Mouse (Mus musculus): ENCODE results near the gene Nfatc3.

Gene Nfatc3

DNA sequence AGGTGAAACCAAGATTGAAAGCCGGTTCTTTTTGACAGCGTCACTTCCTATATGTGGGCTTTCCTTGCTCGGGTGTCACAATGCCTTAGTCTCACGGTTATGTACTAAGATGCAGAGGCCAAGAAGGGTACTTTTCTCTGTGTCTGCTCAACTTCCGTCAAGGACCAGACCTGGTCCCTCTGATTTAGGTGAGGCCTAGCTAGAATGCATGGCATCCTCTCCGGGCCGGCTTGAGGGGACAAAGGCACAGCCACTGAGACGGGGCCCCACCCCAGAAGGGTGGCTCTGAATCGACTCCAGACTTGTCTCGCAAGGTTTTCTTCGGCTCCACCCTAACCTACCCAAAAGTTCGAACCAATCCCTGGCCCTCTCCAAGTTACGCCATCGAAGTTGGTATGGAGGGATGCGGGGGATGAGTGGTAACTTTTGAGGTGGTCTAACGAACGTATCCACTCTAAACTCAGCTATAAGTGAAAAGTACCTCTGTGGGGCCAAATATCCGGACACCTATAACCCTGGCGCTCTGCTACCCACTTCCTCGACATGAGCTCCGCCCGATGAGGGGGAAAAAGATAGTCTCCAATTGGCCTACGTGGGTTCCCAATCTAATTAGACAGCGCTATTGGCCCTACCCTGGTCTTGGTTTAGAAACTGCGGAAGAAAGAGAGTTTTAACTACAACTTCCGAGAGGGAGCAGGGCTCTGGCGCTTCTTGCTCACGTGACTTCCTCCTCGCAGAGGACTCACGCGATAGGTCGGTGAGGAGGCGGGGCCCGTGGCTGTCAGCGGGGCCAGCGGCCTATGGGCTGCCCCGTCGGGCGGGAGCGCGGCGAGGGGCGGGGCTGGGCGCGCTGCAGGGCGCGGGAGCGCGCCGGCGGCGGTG is at the start of gene Nfatc3:
Gene Nfatc3, plus strand, starts transcription at position 110 of the 882 bp plus-strand sequence.
- in situ Hi-C loops (cut with MboI, MseI): no loop called here

DNA sequence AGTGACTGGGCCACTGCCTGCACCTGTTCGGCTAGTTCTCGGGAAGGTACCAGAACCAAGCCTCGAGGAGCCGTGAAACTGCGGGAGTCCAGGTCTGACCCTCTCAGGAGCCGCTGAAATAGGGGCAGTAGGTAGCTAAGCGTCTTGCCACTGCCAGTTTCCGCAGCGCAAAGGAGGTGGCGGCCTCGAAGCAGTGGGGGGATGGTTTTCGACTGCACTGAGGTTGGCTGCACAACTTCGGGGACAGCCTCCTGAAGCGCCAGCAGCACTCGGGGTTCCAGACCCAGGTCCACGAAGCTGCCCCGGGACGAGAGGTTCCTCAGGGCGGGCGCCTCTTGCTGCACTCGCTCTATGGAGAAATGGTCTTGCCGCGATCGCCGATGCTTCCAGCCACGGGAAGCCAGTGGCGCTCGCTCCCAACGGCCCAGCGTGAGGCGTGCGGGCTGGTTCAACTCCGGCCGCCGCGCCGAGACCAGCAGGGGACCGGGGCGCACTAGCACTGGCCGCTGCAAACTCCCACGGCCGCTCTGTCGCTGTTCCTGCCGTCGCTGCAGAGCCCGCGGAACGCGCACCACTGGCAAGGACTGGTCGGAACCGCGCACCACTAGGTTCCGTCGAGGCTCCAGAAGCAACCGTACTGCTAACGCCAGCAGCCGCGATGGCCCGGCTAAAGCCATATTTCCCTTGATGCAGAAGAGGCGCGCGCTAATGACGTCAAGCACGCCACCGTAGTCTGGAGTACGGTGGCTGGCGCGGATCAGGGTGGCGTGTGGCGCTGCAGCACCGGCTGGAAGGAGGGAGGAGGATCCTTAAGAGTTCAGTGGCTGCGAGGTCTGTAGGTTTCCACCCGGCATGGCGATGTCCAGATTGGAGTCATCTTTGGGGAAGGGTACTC is 47.6 kb upstream of the Nfatc3 start:
- in situ Hi-C loops (cut with MboI, MseI): loop anchor here in 1 of 2 experiments (25.0 kb wide), 1 partner anchor 1374 kb away; the partner anchor contains the start of genes Ciao2b and Rrad

DNA sequence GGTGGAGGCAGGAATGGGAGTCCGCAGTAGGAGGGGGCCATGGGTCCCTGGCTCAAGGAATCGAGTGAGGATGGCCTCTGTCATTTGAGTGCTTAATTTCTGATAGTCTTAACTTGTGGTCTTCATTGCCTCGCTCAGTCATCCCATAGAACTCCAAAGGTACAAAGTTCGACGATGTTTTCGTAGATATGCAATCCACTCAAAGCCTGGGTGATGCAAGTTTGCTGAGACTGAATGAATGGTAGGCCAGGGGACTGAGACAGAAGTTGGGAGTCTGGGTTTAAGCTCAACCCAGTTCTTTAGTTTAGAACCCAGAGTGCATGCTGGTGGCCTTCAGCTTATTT is 47.0 kb upstream of the Nfatc3 start, which contains the start of gene Ddx28:
Gene Ddx28, minus strand, starts transcription at position 240 of the 344 bp plus-strand sequence.
- in situ Hi-C loops (cut with MboI, MseI): loop anchor here in 1 of 2 experiments (25.0 kb wide), 1 partner anchor 1374 kb away; the partner anchor contains the start of genes Ciao2b and Rrad

DNA sequence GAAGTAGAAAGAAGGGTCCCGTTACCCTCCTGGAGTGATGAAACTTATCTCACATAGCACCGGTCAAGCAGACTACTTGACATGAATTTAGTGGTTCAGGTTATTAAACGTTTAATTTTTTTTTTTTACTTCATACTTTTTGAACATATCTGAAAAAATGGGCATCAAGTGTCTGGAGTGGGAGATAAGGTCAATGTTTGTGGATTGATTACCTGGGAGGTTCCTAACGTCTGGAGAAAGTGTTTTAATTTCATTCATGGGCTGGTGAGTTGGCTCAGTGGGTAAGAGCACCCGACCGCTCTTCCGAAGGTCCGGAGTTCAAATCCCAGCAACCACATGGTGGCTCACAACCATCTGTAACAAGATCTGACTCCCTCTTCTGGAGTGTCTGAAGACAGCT is 46.4 kb upstream of the Nfatc3 start:
- in situ Hi-C loops (cut with MboI, MseI): loop anchor here in 1 of 2 experiments (25.0 kb wide), 1 partner anchor 1375 kb away; the partner anchor contains the start of genes Ciao2b and Rrad

DNA sequence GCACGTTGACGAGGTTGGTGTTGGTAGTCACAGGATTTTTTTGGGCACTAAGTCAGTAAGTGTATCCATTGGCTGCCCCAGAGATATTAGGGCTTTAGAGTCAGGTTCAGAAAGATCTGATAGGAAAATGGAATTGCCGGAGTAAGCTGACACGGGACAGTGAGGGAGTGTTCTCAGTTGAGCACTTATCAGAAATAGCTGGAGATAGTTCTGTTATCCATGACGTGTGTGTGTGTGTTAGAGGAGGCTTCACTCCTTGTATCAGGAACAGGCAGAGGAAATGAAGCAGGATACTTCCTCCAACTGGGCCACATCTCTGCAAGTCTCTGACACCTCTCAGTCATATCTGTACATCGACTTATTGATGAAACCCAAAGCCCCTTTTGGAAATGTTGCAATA is 42.4 kb upstream of the Nfatc3 start:
- in situ Hi-C loops (cut with MboI, MseI): loop anchor here in 1 of 2 experiments (25.0 kb wide), 1 partner anchor 1379 kb away; the partner anchor contains the start of genes Ciao2b and Rrad

DNA sequence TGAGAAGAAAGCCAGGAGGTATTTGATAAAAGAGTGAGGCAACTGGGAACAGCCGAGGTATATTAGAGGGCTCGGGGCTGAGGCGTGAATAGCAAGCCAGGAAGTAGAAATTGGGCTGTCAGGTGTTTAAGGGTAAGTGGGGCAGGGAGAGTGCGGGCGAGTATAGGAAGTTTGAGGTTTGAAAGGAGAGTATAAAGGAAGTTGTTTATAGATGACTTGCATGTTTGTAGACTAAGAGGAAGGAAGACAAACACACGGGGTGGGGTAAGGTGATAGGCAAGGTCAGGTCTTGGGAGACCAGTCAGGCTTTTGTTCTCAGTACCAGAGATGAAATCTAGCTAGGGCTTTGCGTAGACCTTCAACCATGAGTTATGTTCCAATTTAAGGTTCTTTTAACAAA is 41.5 kb upstream of the Nfatc3 start:
- in situ Hi-C loops (cut with MboI, MseI): loop anchor here in 1 of 2 experiments (25.0 kb wide), 1 partner anchor 1380 kb away; the partner anchor contains the start of genes Ciao2b and Rrad

DNA sequence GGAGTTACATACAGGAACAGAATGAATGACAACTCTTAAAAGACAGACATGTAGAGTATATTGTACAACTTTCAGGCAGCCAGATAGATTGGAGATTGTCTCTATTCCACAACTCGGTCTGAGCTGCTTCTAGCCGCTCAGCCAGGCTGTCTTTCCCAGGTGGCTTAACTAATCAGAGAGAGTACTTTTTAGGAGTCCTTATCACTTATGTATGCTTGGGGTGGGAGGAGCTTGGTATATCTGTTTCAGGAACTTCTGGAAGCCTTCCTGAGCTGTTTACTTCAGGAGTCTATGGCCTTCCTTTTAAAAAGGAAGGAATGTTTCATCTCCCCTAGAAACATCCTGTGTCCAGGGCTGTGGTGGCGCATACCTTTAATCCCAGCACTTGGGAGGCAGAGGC is 40.6 kb upstream of the Nfatc3 start:
- in situ Hi-C loops (cut with MboI, MseI): loop anchor here in 1 of 2 experiments (25.0 kb wide), 1 partner anchor 1381 kb away; the partner anchor contains the start of genes Ciao2b and Rrad

DNA sequence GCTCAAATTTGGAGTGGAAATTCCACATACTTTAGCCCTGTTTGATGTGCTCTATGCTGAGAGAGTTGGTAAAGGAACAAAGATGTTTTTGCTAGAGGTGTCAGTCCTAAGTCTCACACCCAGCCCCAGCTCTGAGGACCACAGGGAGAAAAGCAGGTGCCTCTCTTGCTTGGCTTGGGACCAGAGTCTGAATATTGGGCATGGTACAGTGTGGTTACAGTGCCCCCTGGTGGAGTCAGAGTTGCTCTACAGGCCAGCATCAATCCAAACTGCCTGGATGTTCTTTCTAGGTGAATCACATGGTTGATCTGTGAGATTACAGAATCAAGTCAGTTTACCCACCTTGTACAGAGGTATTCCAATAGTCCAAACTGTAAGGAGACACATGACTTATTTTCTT is 36.2 kb upstream of the Nfatc3 start:
- in situ Hi-C loops (cut with MboI, MseI): loop anchor here (5.0 to 25.0 kb wide), 2 partner anchors 35 to 1385 kb away; partner anchors contain the start of genes Ciao2b (in 1 of the 2) and Rrad (in 1 of the 2)

DNA sequence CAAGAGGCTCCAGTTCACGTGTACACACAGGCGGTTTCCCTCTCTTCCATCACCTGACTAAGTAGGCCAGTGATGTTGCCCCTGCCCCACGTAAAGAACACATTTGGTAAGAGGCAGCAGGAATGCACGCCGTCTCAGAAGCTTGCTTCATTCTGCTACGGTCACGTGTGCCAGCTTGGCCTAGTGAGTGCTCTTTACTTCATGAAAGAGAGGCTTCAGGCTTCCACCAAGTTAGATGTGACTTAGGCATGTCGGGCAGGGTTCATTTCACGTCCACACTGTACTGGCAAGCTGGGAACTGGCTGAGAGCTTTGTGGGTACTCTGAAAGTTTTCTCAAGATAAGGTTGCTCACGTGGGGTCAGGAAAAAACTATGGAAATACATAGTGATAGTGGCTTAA is 19.9 kb upstream of the Nfatc3 start:
- in situ Hi-C loops (cut with MboI, MseI): no loop called here

DNA sequence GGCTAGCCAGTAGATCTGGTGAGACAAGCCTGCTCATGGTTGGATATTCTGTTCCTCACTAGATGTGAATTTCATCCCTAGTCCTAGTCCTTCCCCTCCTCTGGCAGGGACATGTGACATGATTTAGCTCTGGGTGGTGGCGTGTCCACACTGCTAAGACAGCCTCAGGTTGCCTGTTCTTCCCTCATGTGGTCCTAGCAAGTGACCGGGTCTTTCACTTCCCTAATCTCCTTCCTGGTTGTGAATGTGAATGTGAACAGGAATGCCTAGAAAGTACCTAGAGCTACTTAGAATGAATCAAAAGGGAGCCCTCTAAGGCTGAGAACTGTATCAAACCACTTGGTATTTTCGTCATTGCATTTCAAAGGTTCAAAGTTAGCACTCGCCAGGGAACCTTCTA is 19.0 kb upstream of the Nfatc3 start:
- in situ Hi-C loops (cut with MboI, MseI): no loop called here

DNA sequence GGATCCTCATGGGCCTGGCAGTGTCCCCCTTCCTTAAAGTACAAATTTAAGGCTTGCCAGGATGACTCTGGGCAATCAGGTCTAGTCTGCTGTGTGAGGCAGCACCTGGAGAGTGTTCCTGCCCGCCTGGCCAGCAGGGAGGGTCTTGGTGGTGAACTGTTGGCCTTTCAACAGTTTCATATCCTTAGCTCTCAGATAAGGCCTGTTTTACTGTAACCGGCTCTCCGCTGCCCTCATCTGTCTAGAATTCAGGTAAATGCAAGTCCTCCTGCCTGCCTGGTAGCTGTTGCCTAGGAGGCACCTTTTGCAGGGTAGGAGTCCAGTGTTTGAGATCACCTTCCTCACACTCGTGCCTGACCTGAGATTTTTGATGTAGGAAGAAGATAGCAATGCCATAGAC is 18.4 kb upstream of the Nfatc3 start:
- in situ Hi-C loops (cut with MboI, MseI): no loop called here

DNA sequence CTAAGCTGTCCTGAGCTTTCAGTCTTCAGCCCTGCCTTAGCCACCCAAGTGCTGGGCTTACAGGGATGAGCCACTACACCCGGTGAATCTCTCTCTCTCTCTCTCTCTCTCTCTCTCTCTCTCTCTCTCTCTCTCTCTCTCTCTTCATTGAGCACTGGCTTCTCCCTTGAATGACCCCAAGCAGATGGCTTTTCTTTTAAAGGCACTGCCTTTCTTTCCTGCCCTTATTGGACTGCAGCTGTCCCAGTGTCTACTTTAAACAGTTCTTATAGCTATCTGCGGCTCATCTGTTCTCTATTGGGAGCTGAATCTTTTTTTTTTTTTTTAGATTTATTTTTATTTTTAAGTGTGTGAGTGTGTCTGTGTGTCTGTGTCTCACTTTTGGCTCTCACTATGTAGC is 15.6 kb upstream of the Nfatc3 start:
- in situ Hi-C loops (cut with MboI, MseI): no loop called here

DNA sequence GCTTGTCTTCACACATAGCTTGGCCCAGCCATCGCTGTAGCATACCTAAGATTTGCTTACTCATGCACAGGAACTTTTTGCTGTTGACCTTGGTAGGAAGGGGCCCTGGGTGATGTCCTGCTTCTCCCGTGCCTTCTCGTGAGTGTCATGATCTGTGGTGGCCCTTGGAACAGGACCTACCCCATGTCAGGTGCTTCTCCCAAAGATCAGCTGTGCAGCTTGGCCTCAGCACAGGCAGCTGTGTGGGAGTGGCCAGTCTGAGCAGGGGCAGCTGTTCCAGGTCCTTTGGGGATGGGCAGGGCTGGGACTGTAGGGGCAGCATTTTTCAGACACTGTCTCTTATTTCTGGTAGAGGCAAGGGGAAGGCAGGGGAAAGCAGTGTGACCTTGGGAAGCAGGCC is 14.5 kb upstream of the Nfatc3 start:
- in situ Hi-C loops (cut with MboI, MseI): no loop called here

DNA sequence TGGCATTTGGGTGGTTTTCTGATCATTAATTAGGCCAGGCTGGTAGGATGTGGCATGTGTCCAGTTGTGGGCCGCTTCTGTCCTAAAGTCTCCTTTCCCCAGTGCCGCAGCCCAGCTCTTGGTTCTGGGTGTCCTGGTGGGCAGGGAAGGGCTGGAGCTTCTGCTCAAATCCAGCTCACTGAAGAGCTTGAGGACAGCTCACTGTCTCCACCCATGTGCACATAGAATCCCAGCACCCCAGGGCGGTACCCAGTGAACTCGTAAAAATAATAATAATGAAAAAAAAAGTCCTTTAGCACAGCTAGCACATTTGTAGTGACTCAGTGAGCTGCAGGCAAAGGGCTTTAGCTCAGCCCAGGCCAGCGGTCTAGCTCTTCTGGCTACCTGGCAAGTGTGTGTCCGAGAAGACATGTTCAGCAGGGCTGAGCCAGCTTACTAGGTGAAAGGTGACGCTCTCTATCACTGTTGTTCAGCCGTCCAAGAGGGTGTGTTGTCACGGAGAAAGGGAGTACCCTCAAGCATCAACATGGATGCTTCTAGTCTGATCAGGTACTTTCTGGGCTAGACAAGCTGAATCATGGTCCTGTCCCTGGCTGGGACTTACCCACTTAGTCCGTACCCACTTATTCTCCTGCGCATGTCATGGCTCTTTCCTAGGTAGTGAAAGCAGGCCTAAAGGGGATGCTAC is 11.6 kb upstream of the Nfatc3 start:
- in situ Hi-C loops (cut with MboI, MseI): no loop called here

DNA sequence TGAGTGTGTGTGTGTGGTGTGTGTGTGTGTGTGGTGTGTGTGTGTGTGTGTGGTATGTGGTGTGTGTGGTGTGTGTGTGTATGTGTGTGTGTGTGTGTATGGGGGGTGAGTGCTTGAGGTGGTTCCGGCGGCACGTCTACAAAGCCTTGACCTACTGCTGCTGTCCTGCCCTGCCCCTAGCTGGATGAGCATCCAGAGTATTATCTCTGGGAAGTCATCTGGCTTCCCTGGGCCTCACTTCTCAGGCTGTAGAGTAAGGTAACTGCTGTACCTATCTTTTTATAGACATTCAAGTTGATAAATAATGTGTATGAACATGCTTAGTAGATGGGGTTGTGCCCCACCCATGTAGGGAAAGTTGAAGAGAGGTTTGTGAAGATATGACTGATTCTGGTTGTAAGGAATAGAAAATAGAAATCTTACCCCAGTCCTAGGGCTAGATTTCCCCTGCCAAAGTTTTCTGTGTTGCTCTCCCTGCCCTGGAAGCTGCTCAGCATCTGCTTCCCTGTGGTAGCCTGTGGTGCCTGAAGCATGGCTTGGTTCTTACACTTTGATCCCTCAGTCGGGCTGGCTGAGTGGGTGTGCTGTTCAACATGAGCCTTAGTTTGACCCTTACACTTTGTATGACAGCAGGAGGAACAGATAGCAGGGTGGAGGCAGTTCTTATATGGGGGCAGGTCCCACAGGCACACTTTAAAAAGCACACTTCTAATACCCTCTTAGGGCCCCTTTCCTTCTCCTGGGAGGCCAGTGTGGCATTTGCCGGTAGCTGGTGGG is 10.6 kb upstream of the Nfatc3 start:
- in situ Hi-C loops (cut with MboI, MseI): no loop called here

DNA sequence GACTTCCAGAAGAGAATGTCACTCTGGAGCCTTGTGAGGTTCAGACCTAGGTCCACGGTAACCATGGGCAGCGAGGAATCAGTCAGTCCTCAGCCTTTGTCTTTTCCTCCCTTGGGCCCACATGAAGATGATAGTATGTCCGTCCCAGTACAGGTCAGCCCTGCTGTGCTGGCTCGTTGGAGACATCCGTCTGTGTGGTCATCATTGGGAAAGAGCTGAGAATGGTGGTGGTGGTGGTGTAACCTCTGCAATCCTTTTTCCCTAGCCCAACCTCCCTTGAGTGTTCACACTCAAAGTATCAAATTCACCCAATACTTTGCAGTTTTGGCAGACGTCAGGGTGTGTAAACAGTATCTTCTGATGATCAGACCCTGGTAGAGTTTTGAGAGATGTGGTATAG is 8.8 kb upstream of the Nfatc3 start:
- in situ Hi-C loops (cut with MboI, MseI): no loop called here

DNA sequence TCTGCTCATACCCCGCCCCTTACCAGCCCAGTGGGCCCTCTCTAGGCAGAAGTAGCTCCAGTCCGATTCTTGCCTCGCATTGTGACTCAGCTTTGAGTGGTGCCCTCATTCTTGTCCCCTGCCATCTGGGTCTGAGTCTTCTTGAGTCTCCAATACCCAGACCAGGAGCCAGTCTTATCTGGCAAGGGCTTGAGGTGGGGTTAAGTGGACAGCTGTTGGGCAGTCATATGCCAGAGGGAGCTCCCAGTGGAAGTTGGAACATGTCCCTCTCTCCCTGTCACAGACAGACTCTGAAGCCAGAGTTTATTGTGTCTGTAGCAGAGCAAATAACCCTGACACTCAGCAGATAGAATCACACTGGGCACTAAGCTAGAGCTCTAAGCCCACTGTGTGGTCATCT is 7.6 kb upstream of the Nfatc3 start:
- in situ Hi-C loops (cut with MboI, MseI): no loop called here

DNA sequence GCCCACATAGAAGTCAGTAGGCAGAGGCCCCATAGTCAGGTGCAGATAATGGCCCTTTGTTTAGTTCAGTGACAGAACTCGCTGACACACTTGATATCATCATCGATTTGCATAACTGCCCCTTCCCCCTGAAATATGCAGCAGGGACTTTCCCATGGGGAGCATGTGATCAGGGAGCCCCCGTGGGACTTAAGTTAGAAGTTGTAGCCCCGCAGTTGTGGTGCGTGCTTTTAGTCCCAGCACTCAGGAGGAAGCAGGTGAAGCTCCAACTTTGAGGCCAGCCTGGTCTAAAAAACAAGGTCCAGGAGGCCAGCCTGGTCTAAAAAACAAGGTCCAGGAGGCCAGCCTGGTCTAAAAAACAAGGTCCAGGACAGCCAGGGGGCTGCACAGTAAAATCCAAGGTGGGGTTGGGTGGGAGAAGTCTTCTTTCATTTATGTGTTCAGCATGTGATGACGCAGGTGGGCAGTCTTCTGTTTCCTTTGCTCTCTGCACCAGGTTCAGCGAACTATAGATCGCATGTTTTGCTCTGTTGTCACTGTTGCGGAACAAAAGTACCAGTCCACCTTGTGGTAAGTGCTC is 6.0 kb upstream of the Nfatc3 start:
- in situ Hi-C loops (cut with MboI, MseI): no loop called here

DNA sequence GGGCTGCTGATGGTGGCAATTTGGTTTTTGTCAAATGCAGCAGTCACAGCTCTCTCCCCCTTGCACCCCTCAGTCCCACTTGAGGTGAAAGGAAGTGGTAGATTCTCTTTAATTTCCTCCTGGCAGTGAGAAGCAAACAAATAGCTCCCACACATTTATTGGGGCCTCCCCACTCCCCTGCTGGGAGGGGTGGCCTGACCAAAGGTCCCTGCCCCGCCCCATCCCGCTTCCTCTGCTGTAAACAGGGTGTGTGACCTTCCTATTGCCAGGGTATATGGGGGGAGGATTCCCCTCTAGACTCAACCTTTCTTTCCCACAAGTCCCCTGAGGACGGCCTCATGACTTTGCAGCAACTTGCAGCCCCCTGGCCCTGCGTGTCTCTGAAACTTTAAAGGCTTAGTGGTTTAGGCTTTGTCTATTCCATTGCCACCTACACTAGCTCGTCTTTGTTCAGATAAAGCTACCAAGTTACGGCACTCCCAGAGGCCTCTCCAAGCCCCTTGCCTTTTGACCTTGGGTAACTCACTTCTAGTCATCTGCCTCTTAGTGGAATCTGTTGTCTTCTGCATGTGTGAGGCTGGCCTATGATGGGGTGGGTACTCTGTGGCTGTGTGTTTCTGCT is 4.3 kb upstream of the Nfatc3 start:
- in situ Hi-C loops (cut with MboI, MseI): no loop called here

DNA sequence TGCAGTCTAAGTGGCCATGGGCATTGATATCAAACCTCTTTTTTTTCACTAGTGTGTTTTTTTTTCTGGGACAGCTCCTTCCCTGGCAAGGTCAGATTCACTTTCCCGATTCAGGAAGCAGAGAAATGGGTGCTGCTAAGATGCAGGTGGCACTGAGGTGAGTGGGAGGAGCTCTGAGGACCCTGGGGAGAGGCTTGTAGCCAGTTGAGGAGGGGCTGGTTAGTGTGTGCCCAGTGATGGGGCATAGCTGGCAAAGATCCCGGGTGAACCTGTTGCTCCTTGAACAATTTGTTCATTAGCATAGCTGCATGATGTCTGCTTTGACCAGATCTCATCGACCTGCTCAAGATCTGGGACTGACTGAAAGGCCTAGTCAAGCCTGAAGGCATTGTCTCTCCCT is 3.6 kb upstream of the Nfatc3 start:
- in situ Hi-C loops (cut with MboI, MseI): no loop called here

Data from T-helper 17 cell (primary cell).